Mouse (Mus musculus) embryonic facial prominence, embryonic 13.5 days (tissue): ENCODE measurements around the gene Tubb2a. TPM values are rescaled to one million over a fixed set of nuclear protein-coding genes. Genes with fewer than 3 reads are reported as not detected.

Experiments
- ATAC-seq: fragments of 200-750 bp; cut with Nextera tagmentation; 2 replicates; pipeline ENCODE4 v1.8.0; 2017; ENCODE audit warnings: low read depth; ENCODE audit not compliant: insufficient number of reproducible peaks, insufficient read depth, low FRiP score, low TSS enrichment
- H3K27ac ChIP-seq: fragments of 300-500 bp; sonication (generic); 2 replicates; pipeline ENCODE4 v1.5.1; 2015; ENCODE audit warnings: moderate library complexity, mild to moderate bottlenecking, inconsistent platforms
- H3K27me3 ChIP-seq: fragments of 300-500 bp; sonication (generic); 2 replicates; pipeline ENCODE4 v1.6.1; 2015; ENCODE audit warnings: mild to moderate bottlenecking, inconsistent platforms
- H3K36me3 ChIP-seq: fragments of 300-500 bp; sonication (generic); 2 replicates; pipeline ENCODE4 v1.6.1; 2015; ENCODE audit warnings: mild to moderate bottlenecking, inconsistent platforms
- H3K4me1 ChIP-seq: fragments of 300-500 bp; sonication (generic); 2 replicates; pipeline ENCODE4 v1.6.1; 2015; ENCODE audit warnings: inconsistent platforms
- H3K4me2 ChIP-seq: fragments of 300-500 bp; sonication (generic); 2 replicates; pipeline ENCODE4 v1.6.1; 2015; ENCODE audit warnings: moderate library complexity, mild to moderate bottlenecking, inconsistent platforms
- H3K4me3 ChIP-seq: fragments of 300-500 bp; sonication (generic); 2 replicates; pipeline ENCODE4 v1.5.1; 2015; ENCODE audit warnings: mild to moderate bottlenecking, inconsistent platforms
- H3K9ac ChIP-seq: fragments of 300-500 bp; sonication (generic); 2 replicates; pipeline ENCODE4 v1.6.1; 2015; ENCODE audit warnings: mild to moderate bottlenecking, inconsistent platforms
- H3K9me3 ChIP-seq: fragments of 300-500 bp; sonication (generic); 2 replicates; pipeline ENCODE4 v1.6.1; 2016; ENCODE audit warnings: inconsistent platforms
- WGBS: fragments of 180-500 bp; shearing (Covaris S2); methylation state at CpG from one replicate; pipeline ENCODE4 v1.1.7; 2015; ENCODE audit warnings: mixed read lengths; 5-methylcytosine and 5-hydroxymethylcytosine counted together
- polyA plus RNA-seq: library from polyadenylated mRNA; unstranded; fragments of >200 nt; fragmentation: Nextera tagmentation; extraction: Ambion mirVana; gene quantifications from 2 replicates; pipeline ENCODE4 v1.2.1, GENCODE M21; 2015

The Tubb2a gene
- polyA plus RNA-seq, 1 experiment from 2014 or later: 136 TPM

DNA sequence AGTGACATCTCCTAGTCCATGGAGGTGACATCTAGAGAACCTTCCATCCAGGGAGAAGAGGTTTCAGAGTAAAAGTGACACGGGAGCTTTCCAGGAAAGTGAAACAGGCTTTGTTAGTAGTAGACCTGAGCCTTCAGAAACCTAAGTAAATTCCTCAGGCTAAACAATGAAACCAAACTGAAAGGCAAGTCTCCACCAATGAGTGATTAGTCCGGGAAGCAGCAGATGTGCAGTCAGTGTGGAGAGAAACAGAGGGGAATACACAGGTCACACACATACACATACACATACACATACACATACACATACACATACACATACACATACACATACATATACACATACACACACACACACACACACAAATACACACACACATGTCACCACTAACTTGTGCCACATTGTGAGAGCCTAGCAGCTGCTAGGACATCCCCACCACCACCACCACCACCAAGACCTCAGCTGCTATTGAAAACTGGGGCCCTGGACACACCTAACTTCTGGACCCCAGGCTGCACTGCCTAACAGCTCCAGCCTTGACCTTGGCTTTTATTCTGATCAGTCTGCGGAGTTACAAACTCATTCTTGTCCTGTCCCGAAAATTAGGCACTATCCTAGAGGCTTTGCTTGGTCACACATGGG, 31.3 kb upstream of the Tubb2a start:
- Histone ChIP-seq H3K9me3 (no peaks in the 10 kb centered on the region), H3K36me3 (no peaks in the 10 kb centered on the region)
- no peak for ATAC-seq

DNA sequence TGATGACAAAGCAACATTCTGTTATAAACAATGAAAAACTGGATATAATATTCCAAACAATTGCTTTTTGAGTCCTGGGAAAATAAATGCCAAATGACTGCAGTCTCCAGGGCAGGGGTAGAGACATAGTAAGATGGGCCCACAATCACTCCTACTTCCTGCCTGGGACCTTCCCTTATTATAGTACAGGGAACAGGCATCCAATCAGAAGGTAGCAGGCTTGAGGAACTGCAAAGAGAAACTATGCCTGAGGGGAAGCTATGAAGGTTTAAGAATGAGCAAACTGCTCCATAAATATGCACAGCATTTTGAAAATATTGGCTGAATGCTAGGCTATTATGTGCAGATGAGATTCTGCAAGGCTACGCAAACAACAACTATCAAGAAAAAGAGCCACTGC, 29.2 kb upstream of the Tubb2a start:
- Histone ChIP-seq H3K27ac (no peak overlapping the region), H3K9ac (no peak overlapping the region), H3K27me3 (no peaks in the 10 kb centered on the region), H3K4me3 (no peak overlapping the region), H3K9me3 (no peaks in the 10 kb centered on the region), H3K4me1 (no peaks in the 10 kb centered on the region), H3K4me2 (no peak overlapping the region), H3K36me3 (no peaks in the 10 kb centered on the region)
- 93% methylated on average over 1 of the region's 1 CpGs for WGBS
- ATAC-seq: no peak

More for the DNA sequence above, 31.3 kb upstream of the Tubb2a start:
- Histone ChIP-seq H3K27ac (no peak overlapping the region), H3K9ac (no peak overlapping the region), H3K27me3 (no peaks in the 10 kb centered on the region), H3K4me3 (no peak overlapping the region), H3K4me2 (no peak overlapping the region), H3K4me1 (no peaks in the 10 kb centered on the region)
- WGBS: 66% methylated on average over 4 of the region's 4 CpGs

DNA sequence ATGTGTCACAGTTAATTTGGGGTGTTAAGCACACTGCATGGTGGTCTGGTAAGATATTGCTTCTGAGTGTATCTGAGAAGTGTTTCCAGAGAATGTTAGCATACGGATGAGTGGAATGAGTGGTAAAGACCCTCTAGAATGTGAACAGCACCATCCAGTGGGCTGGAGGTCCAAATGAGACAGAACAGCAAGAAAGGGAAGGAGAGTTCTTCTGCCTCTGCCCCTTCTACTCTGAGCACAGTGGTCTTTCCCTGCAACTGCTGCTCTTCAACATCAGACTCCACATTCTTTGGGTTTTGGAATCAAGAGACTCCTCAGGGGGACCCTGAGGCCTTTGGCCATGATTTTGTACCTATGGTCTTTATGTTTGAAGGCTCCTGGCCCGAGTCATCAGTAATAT, 28.4 kb upstream of the Tubb2a start:
- Histone ChIP-seq H3K4me1 (no peaks in the 10 kb centered on the region), H3K27me3 (no peaks in the 10 kb centered on the region), H3K9me3 (no peaks in the 10 kb centered on the region), H3K4me2 (no peak overlapping the region), H3K36me3 (no peaks in the 10 kb centered on the region), H3K4me3 (no peak overlapping the region), H3K27ac (no peak overlapping the region), H3K9ac (no peak overlapping the region)
- no peak for ATAC-seq
- 83% methylated on average over 2 of the region's 2 CpGs for WGBS

DNA sequence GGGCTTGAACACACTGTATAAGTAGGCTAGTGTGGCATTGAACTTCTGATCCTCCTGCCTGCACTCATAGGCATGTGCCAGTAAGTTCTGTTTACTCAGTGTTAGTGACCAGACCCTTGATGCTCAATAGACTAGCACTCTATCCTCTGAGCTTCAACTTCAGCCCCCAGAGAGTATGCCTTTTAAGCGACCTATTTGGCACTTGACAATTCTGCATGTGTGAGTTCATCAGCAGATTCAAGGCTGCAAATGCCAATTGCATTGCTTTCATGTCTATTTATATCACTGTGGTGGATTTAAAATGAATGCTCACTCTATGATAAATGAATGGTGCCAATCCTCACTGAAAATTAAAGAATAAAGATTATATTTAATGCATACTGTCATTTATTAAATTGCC, 27.6 kb upstream of the Tubb2a start:
- Histone ChIP-seq H3K4me3 (no peak overlapping the region), H3K9me3 (no peaks in the 10 kb centered on the region), H3K27ac (no peak overlapping the region), H3K27me3 (no peaks in the 10 kb centered on the region), H3K4me2 (no peak overlapping the region), H3K4me1 (no peaks in the 10 kb centered on the region), H3K9ac (no peak overlapping the region), H3K36me3 (no peaks in the 10 kb centered on the region)
- ATAC-seq: no peak
- WGBS: 69% methylated on average over 1 of the region's 1 CpGs

DNA sequence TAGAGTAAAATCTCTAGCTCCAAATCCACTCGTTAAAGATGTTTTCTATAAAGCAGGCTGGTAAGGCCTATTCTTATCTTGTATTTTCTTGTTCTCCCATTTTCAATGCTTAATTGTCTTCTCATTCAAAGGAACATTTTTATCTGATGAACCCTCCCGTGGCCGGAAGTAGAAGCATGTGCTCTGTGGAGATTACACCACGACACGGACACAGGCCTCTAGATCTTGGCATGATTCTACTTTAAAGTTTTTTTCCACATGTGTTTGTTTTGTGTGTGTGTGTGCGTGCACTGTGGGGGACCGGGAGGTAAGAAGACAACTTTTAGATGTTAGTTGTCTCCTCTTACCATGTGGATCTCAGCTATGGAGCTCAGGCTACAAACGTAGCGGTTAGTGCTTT, 24.1 kb upstream of the Tubb2a start:
- Histone ChIP-seq H3K4me2 (no peak overlapping the region), H3K27me3 (no peaks in the 10 kb centered on the region), H3K36me3 (no peaks in the 10 kb centered on the region), H3K9ac (no peak overlapping the region), H3K4me3 (no peak overlapping the region), H3K4me1 (no peaks in the 10 kb centered on the region), H3K27ac (no peak overlapping the region), H3K9me3 (no peaks in the 10 kb centered on the region)
- ATAC-seq: no peak
- 77% methylated on average over 9 of the region's 9 CpGs for WGBS

DNA sequence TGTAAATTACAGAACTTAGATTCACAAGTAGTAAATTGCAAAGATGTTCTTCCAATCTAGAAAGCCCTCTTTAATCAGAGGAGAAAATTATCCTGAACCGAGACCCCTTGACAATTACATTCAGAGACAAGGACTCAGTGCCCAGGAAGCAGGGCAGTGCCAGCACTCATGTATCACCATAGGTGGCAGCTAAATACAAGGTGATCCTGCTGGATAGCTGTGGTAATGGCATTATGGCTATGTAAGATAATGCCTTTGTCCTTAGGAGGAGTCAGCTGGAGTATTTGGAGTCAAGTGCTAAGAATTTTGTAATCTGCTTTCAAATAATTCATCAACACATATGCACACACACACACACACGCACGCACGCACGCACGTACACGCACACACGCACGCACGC, 23.4 kb upstream of the Tubb2a start:
- H3K4me1 ChIP-seq: peaks cover 5% of the 10 kb centered on the region; the same call in 1 of the 2 replicates
- no peaks in the 10 kb centered on the region for H3K9me3 ChIP-seq
- no peak overlapping the region for H3K9ac ChIP-seq
- no peak overlapping the region for H3K4me2 ChIP-seq
- no peak overlapping the region for H3K27ac ChIP-seq
- H3K4me3 ChIP-seq: no peak overlapping the region
- WGBS: 91% methylated on average over 10 of the region's 10 CpGs
- no peaks in the 10 kb centered on the region for H3K36me3 ChIP-seq
- no peaks in the 10 kb centered on the region for H3K27me3 ChIP-seq
- no peak for ATAC-seq

DNA sequence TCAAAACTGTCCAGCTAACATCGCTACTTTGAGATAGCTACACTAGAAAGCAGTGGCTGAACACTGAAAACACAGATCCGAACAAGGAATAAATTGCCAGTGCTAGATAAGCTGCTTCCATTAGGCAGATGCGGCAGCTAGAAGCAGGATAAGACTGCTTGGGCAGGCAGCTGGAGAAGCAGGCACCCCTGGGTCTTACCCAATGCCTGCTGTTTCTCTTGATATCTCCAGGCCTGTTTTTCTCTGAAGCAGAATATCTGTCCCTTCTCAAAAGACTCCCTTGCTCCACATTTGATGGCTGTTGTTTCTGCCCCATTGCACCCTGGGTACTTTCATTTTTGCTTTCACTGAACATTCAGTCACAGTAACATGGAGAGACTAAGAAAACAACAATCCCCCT, 22.9 kb upstream of the Tubb2a start:
- Histone ChIP-seq H3K4me3 (no peak overlapping the region), H3K27ac (no peak overlapping the region), H3K9me3 (no peaks in the 10 kb centered on the region), H3K4me1 (peaks cover 8% of the 10 kb centered on the region), H3K36me3 (no peaks in the 10 kb centered on the region), H3K9ac (no peak overlapping the region), H3K4me2 (no peak overlapping the region), H3K27me3 (no peaks in the 10 kb centered on the region)
- ATAC-seq: no peak
- WGBS: 86% methylated on average over 3 of the region's 3 CpGs

DNA sequence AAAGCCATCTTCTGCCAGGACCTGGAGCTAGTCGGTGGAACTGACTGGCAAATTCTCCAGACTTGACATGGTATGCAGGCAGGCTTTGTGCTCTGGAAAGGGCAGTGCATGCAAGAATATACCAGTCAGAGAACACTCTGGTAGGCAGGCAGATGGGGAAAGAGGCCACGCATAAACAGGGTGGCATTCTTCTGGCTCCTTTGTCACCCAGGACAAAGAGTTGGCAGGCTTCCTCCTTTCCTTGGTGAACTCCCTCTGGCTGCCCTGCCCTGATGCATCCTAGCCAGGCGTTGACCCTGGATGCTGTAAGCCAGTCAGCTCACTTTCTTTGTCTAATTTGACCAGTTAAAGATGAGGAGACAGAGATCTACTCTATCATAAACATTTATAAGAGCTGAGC, 19.3 kb upstream of the Tubb2a start:
- no peak overlapping the region for H3K9ac ChIP-seq
- H3K9me3 ChIP-seq: no peaks in the 10 kb centered on the region
- no peaks in the 10 kb centered on the region for H3K27me3 ChIP-seq
- 71% methylated on average over 3 of the region's 3 CpGs for WGBS
- no peaks in the 10 kb centered on the region for H3K36me3 ChIP-seq
- H3K4me1 ChIP-seq: peaks cover 8% of the 10 kb centered on the region
- H3K4me3 ChIP-seq: no peak overlapping the region
- H3K4me2 ChIP-seq: no peak overlapping the region
- H3K27ac ChIP-seq: no peak overlapping the region
- ATAC-seq: no peak

DNA sequence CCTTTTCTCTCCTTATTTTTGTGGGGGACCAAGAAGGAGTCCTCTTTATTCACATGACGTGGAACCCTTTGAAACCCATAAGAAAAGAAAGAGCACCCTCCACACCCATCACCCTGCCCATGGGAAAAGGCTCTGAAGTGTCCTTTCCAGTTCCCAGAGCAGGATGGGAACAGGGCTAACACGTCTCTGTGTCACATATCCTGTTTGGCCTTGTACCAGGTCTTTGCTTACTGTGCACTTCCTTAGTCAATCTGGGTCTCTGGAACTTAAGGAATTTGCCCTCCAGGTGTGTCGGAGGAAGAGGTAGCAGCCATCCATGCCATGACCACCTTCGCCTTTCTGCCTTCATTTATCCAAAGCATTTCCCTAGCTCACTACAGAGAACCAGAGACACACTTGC, 18.6 kb upstream of the Tubb2a start:
- Histone ChIP-seq H3K4me2 (no peak overlapping the region), H3K4me3 (no peak overlapping the region), H3K27me3 (no peaks in the 10 kb centered on the region), H3K4me1 (peaks cover 8% of the 10 kb centered on the region), H3K9me3 (no peaks in the 10 kb centered on the region), H3K27ac (no peak overlapping the region), H3K36me3 (no peaks in the 10 kb centered on the region), H3K9ac (no peak overlapping the region)
- ATAC-seq: no peak
- 53% methylated on average over 4 of the region's 4 CpGs for WGBS

DNA sequence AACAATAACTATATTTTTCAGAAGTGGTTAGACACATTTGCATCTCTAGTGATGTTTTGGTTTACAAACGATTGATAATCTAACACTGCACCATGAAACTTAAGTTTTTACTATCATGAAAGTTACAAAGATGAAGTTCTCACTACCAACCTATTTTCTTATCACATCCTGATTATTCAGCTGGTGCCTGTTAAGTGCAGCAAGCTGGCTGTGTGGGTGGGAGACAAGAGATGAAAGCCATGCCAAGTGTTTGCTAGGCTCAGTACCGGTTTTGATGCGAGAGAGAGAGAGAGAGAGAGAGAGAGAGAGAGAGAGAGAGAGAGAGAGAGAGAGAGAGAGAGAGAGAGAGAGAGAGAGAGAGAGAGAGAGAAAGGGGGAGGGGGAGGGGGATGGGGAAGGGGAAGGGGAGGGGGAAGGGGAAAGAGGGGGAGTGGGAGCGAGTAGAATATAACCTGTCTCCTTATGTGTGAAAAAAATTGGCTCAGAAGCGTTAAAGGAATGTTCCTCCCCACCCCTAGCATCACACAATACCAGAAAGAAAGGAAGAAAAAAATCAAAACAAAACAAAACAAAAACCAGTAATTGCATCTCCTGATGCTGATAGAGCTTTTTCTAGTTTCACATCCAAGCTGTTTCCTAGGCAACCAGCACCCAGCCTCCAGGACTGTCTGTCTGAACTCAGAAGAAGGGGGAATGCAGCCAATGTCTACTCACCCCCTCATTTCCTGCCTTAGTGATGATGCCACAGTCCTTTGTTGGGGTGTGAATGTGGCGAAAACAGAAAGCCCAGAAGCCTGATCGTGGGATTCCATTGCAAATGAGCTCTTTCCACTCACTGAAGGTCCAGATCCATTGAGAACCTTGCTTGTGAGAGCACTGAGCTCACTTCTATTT, 18.0 kb upstream of the Tubb2a start:
- no peak overlapping the region for H3K27ac ChIP-seq
- no peaks in the 10 kb centered on the region for H3K36me3 ChIP-seq
- ATAC-seq: no peak
- no peak overlapping the region for H3K9ac ChIP-seq
- H3K4me2 ChIP-seq: no peak overlapping the region
- peaks cover 8% of the 10 kb centered on the region for H3K4me1 ChIP-seq
- no peaks in the 10 kb centered on the region for H3K27me3 ChIP-seq
- H3K9me3 ChIP-seq: no peaks in the 10 kb centered on the region
- WGBS: 38% methylated on average over 7 of the region's 7 CpGs
- H3K4me3 ChIP-seq: no peak overlapping the region

DNA sequence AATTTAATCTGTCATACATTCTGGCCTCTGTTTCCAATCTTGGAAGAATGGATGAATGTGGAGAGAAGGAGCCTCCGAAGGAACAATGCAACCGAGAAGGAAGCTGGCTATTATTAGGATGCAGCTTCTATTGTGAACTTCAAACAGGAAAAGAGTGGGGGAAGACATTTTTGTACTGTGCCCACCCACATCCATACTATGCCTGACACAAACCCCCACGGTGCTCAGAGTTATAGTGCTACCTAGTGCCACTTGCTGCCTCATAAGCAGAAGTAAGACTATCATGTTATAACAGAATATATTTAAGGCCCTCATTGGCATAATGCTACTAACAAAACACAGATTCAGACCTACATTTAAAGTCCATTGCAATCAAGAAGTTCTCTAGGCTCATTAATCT, 11.6 kb upstream of the Tubb2a start:
- Histone ChIP-seq H3K27ac (peak overlapping the region; percentile 48; the same call in 1 of the 2 replicates), H3K36me3 (no peaks in the 10 kb centered on the region), H3K9ac (no peak overlapping the region), H3K27me3 (no peaks in the 10 kb centered on the region), H3K4me2 (peak overlapping the region; percentile 33), H3K4me1 (peaks cover 11% of the 10 kb centered on the region), H3K9me3 (no peaks in the 10 kb centered on the region), H3K4me3 (no peak overlapping the region)
- WGBS: 31% methylated on average over 3 of the region's 3 CpGs
- no peak for ATAC-seq

DNA sequence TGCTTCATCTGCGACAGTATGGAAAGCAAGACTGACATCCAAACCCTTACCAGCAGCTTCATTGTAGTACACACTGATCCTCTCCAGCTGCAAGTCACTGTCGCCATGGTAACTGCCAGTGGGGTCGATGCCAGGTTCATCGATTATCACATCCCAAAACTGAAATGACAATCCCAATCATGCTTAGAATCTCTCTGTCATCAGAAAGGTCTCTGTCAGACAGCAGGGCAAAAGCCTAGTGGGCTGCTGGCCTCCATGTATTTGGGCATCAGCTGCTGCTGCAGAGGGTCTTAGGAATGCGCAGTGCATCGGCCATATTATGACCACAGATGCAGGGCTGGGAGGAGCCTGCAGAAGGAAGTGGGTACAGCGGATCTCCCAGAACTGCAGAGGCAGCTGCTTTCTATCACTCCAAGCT, 11.1 kb upstream of the Tubb2a start:
- peak overlapping the region; percentile 48; the same call in 1 of the 2 replicates for H3K27ac ChIP-seq
- H3K9ac ChIP-seq: no peak overlapping the region
- H3K9me3 ChIP-seq: no peaks in the 10 kb centered on the region
- WGBS: 38% methylated on average over 7 of the region's 7 CpGs
- ATAC-seq: no peak
- H3K4me3 ChIP-seq: no peak overlapping the region
- H3K36me3 ChIP-seq: no peaks in the 10 kb centered on the region
- H3K27me3 ChIP-seq: no peaks in the 10 kb centered on the region
- peak overlapping the region; percentile 33 for H3K4me2 ChIP-seq
- H3K4me1 ChIP-seq: peaks cover 11% of the 10 kb centered on the region
